Mouse (Mus musculus) layer of hippocampus, adult 2 months (tissue): Measurements from ENCODE around the gene Acer3. TPM values are rescaled to one million over a fixed set of nuclear protein-coding genes. Genes with fewer than 3 reads are reported as not detected.

Experiments
- DNase-seq, 2 experiments: peaks; one replicate each; pipeline ENCODE4 v3.0.0; 2022; ENCODE audit warnings: low spot score in 2 of 2
- H3K27ac ChIP-seq: fragments of 200-600 bp; 2 replicates; pipeline ENCODE4 v1.8.1; 2022
- H3K4me3 ChIP-seq: fragments of 200-600 bp; 2 replicates; pipeline ENCODE4 v1.8.1; 2022; ENCODE audit warnings: mild to moderate bottlenecking
- CTCF ChIP-seq: fragments of 200-600 bp; conservative IDR thresholded peaks from 2 replicates; pipeline ENCODE4 v1.8.1; 2022; ENCODE audit warnings: antibody characterized with exemption, mild to moderate bottlenecking, moderate library complexity
- total RNA-seq, 2 experiments: library from RNA; stranded (reverse); gene quantifications; 2 replicates each; pipeline ENCODE4 v1.2.3; 2021

The Acer3 gene
- total RNA-seq, 2 experiments from 2014 or later, result 24.4 to 26.6 TPM

GRCm38 (mm10) chr7:98163700-98164099 is 157.3 kb downstream of the Acer3 start:
- Histone ChIP-seq H3K27ac (no peak overlapping the region), H3K4me3 (no peak overlapping the region)
- TF ChIP-seq CTCF, result no peak
- DNase-seq, result no peak

GRCm38 (mm10) chr7:98162239-98162638 is 158.8 kb downstream of the Acer3 start:
- no peak for DNase-seq
- Histone ChIP-seq H3K27ac (no peak overlapping the region), H3K4me3 (no peak overlapping the region)
- TF ChIP-seq CTCF, result no peak

GRCm38 (mm10) chr7:98160041-98160740 is 160.8 kb downstream of the Acer3 start:
- H3K27ac ChIP-seq, result no peak overlapping the region
- H3K4me3 ChIP-seq, result no peak overlapping the region
- DNase-seq, result no peak
- no peak for TF ChIP-seq CTCF

- no peak for TF ChIP-seq CTCF
- Histone ChIP-seq H3K27ac (no peak overlapping the region), H3K4me3 (no peak overlapping the region)
- DNase-seq, result no peak
Observed at GRCm38 (mm10) chr7:98158481-98158880, 162.5 kb downstream of the Acer3 start.

- Histone ChIP-seq H3K27ac (no peak overlapping the region), H3K4me3 (no peak overlapping the region)
- no peak for DNase-seq
- TF ChIP-seq CTCF, result no peak
Observed at GRCm38 (mm10) chr7:98157636-98158332, 163.2 kb downstream of the Acer3 start.

Other genes starting within 250 kb of the Acer3 start
- 10 to 100 TPM; 10.5 to 10.8 TPM for gene Myo7a, start 201.7 kb downstream of the Acer3 start, total RNA-seq
- 1 to 10 TPM in 1 of 2 experiments, under 1 TPM in 1; 0.96 to 1.3 TPM for gene Omp, start 175.7 kb downstream of the Acer3 start, total RNA-seq
- gene Capn5, start 142.9 kb downstream of the Acer3 start, total RNA-seq, result 10 to 100 TPM; 42.3 to 45.0 TPM
- under 1 TPM; 0.34 to 0.36 TPM for gene B3gnt6, start 121.7 kb downstream of the Acer3 start, total RNA-seq
- 1 to 10 TPM; 1.7 to 2.0 TPM for gene Tsku, start 40.1 kb upstream of the Acer3 start, total RNA-seq
- not detected for gene Gucy2d, start 119.2 kb upstream of the Acer3 start, total RNA-seq
- 1 to 10 TPM; 1.7 to 2.2 TPM for gene Lrrc32, start 168.1 kb upstream of the Acer3 start, total RNA-seq